Mouse (Mus musculus) kidney, postnatal 0 days (tissue): ENCODE results near the gene Pigb. TPM values are rescaled to one million over a fixed set of nuclear protein-coding genes. Genes with fewer than 3 reads are reported as not detected.

Source experiments
- ATAC-seq: fragments of 200-750 bp; cut with Nextera tagmentation; replicated peaks from 2 replicates; pipeline ENCODE4 v1.8.0; 2017; ENCODE audit warnings: low read depth, moderate number of reproducible peaks, moderate TSS enrichment, moderate library complexity; ENCODE audit not compliant: low FRiP score
- DNase-seq: peaks from one replicate; pipeline ENCODE4 v3.0.0-alpha.2; 2016; ENCODE audit warnings: low spot score
- H3K27ac ChIP-seq: fragments of 300-500 bp; sonication (generic); 2 replicates; pipeline ENCODE4 v1.5.1; 2014; ENCODE audit warnings: mild to moderate bottlenecking
- H3K27me3 ChIP-seq: fragments of 300-500 bp; sonication (generic); 2 replicates; pipeline ENCODE4 v1.6.1; 2014; ENCODE audit warnings: low read length, mixed read lengths; ENCODE audit not compliant: insufficient read depth
- H3K36me3 ChIP-seq: fragments of 300-500 bp; sonication (generic); 2 replicates; pipeline ENCODE4 v1.6.1; 2014; ENCODE audit warnings: low read length, mixed read lengths; ENCODE audit not compliant: insufficient read depth
- H3K4me1 ChIP-seq: fragments of 300-500 bp; sonication (generic); replicated peaks from 2 replicates; pipeline ENCODE4 v1.6.1; 2014; ENCODE audit warnings: antibody characterized with exemption, low read length, mixed read lengths; ENCODE audit not compliant: insufficient read depth
- H3K4me2 ChIP-seq: fragments of 300-500 bp; sonication (generic); 2 replicates; pipeline ENCODE4 v1.6.1; 2014; ENCODE audit warnings: mild to moderate bottlenecking, low read length, moderate library complexity, mixed read lengths
- H3K4me3 ChIP-seq: fragments of 300-500 bp; sonication (generic); replicated peaks from 2 replicates; pipeline ENCODE4 v1.5.1; 2014; ENCODE audit warnings: low read depth, low read length
- H3K9ac ChIP-seq: fragments of 300-500 bp; sonication (generic); 2 replicates; pipeline ENCODE4 v1.6.1; 2014; ENCODE audit warnings: low read depth, low read length
- H3K9me3 ChIP-seq: fragments of 300-500 bp; sonication (generic); replicated peaks from 2 replicates; pipeline ENCODE4 v1.6.1; 2016; ENCODE audit warnings: low read length, inconsistent platforms, mixed read lengths
- CTCF ChIP-seq: IDR thresholded peaks from 2 replicates; pipeline ENCODE4 v1.5.1; 2016; ENCODE audit warnings: antibody characterized with exemption, low read depth, mild to moderate bottlenecking, moderate library complexity
- WGBS: fragments of 180-500 bp; shearing (Covaris S2); extraction: QIAGEN DNeasy Blood & Tissue Kit; methylation state at CpG from one replicate; pipeline ENCODE4 v1.1.7; 2014; 5-methylcytosine and 5-hydroxymethylcytosine counted together
- polyA plus RNA-seq: library from polyadenylated mRNA; unstranded; fragments of >200 nt; fragmentation: Nextera tagmentation; extraction: Ambion mirVana; gene quantifications from 2 replicates; pipeline ENCODE4 v1.2.1, GENCODE M21; 2015

Pigb gene
- polyA plus RNA-seq, 1 experiment from 2014 or later: 10.8 TPM

DNA sequence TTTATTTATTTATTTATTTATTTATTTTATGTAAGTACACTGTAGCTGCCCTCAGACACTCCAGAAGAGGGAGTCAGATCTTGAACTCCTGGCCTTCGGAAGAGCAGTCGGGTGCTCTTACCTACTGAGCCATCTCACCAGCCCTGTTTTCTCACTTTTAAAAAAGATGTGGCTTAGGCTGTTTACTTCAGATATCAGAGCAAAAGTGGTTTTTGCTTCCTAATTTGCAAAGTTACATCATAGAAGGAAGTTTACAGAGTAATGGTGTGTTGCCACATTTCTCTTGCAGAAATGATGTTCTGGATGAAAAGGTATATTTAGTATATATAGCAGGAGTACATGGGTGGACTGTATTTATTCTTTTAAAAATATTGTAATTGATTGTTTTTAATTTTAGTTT, 48.8 kb downstream of the Pigb start:
- Histone ChIP-seq H3K9ac (no peak overlapping the region), H3K4me2 (no peak overlapping the region), H3K27me3 (no peaks in the 10 kb centered on the region), H3K27ac (no peak overlapping the region), H3K36me3 (no peaks in the 10 kb centered on the region), H3K9me3 (no peaks in the 10 kb centered on the region), H3K4me3 (no peak overlapping the region), H3K4me1 (peaks cover under 1% of the 10 kb centered on the region; the same call in 1 of the 2 replicates)
- DNase-seq (no peak), ATAC-seq (no peak)
- 90% methylated on average over 2 of the region's 2 CpGs for WGBS
- no peak for TF ChIP-seq CTCF

DNA sequence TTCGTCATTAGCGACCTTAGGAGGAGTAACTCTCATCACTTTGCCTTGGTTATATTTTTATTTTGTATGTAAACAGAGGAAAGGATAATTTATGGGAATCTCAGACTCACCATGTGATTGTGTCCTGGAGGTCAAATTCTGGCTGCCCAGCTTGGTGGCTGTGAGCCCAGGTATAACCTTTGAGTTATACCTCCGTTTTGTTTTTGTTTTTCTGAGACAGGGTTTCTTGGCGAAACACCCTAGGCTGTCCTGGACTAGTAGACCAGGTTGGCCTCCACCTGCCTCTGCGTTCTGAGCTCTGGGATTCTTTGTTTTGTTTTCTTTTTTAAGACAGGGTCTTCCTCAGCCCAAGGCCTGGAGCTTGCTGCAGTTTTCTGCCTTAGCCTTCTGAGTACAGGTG, 51.5 kb downstream of the Pigb start:
- no peak for DNase-seq
- Histone ChIP-seq H3K27ac (no peak overlapping the region), H3K36me3 (no peaks in the 10 kb centered on the region), H3K27me3 (no peaks in the 10 kb centered on the region), H3K4me1 (peaks cover 13% of the 10 kb centered on the region), H3K4me3 (no peak overlapping the region), H3K4me2 (no peak overlapping the region), H3K9me3 (no peaks in the 10 kb centered on the region), H3K9ac (no peak overlapping the region)
- 72% methylated on average over 5 of the region's 5 CpGs for WGBS
- no peak for ATAC-seq
- no peak for TF ChIP-seq CTCF

DNA sequence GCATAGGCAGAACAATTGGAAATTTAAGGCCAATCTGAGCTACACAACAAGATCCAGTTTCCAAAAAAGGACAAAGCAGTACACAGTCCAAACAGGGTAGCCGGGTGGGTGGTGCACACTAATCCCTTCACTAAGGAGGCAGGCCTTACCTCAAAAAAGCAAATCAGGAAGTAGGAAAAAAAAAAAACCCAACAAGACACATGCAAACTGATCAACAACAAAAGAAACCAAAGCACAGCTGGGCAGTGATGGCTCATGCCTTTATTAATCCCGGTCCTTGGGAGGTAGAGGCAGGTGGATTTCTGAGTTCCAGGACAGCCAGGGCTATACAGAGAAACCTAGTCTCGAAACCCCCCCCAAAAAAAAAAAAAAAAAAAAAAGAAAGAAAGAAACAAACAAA, 52.5 kb downstream of the Pigb start:
- Histone ChIP-seq H3K4me2 (no peak overlapping the region), H3K9me3 (no peaks in the 10 kb centered on the region), H3K9ac (no peak overlapping the region), H3K4me3 (no peak overlapping the region), H3K27me3 (no peaks in the 10 kb centered on the region), H3K4me1 (peaks cover 13% of the 10 kb centered on the region), H3K36me3 (no peaks in the 10 kb centered on the region), H3K27ac (no peak overlapping the region)
- ATAC-seq (no peak), DNase-seq (no peak)
- WGBS: 65% methylated on average over 3 of the region's 3 CpGs
- TF ChIP-seq CTCF: no peak

DNA sequence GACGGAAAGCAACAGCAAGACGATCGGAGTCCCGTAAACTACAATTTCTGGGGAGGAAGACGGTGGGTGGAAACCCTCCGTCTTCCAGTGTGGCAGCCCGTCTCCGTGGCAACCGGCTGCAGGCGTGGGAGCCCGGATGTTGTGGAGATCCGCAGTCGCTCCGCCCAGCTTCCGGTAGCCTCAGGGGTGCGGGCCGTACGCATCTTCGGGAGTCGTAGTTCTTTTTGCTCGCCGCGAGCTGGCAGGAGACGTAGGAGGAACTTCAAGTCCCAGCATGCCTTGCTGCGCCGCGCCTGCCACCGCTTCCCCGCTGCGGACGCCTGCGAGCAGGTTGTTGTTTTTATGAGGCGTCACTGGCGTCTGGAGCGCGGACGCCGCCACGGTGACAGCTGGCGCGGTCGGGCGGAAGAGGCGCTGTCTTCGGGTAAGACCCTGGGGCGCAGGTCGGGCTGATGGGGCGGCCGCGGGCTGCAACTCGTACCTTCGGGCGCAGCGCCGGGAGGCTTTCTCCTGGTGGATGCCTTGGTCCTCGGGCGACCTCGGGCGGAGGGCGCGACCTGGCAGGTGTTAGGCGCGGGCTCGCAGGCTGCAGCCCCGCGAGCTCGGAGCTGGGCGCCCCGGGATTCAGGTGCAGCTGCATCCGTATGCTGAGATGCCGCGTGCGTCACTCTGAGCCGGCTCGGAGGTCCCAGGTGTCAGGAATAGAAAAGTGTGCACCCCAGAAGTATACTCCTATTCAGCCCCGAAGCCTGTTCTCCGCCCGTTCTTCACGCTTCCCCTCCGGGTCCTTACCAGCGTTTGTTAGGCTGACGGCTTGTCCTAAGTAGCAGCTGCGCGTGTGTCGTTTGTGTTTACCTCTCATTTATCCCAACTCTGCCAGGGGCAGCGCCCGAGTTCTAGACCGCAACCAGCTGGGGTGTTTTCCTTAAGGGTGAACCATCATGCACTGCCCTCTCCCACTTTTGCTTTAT, 54.6 kb downstream of the Pigb start, which contains the start of the genes Ccpg1os and Ccpg1:
Gene Ccpg1os (minus strand): TSS at position 133 of the 971 bp plus-strand sequence.
Gene Ccpg1 (plus strand): TSS at position 180 of the 971 bp plus-strand sequence.
- Histone ChIP-seq H3K27me3 (no peaks in the 10 kb centered on the region), H3K36me3 (no peaks in the 10 kb centered on the region), H3K27ac (peak within 1 kb of the TSS; percentile 60; the same call in 1 of the 2 replicates), H3K4me1 (peaks cover 13% of the 10 kb centered on the region), H3K9me3 (no peaks in the 10 kb centered on the region), H3K4me2 (peak within 1 kb of the TSS; percentile 89), H3K4me3 (peak within 1 kb of the TSS; percentile 89), H3K9ac (peak within 1 kb of the TSS; percentile 82)
- peak; percentile 98 for DNase-seq
- WGBS: under 1% methylated on average over 88 of the region's 88 CpGs
- peak; percentile 98 for ATAC-seq
- TF ChIP-seq CTCF: no peak

DNA sequence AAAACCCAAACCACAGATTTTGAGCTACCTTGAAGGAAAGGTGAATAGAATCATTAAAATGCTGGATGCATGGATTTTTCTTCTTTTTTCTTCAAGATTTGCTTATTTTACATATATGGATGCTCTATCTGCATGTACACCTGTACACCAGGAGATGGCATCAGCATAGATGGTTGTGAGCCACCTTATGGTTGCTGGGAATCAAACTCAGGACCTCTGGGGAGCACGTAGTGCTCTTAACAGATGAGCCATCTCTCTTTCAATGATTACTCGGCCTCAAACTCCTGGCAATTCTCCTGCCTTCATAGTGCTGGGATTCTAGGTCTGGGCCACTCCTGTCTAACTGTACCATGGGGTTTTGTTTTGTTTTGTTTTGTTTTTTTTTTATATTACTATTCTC, 57.1 kb downstream of the Pigb start:
- DNase-seq: no peak
- Histone ChIP-seq H3K4me3 (no peak overlapping the region), H3K4me1 (peaks cover 13% of the 10 kb centered on the region), H3K9me3 (no peaks in the 10 kb centered on the region), H3K27ac (no peak overlapping the region), H3K36me3 (no peaks in the 10 kb centered on the region), H3K9ac (no peak overlapping the region), H3K27me3 (no peaks in the 10 kb centered on the region), H3K4me2 (no peak overlapping the region)
- WGBS: 75% methylated on average over 2 of the region's 2 CpGs
- no peak for ATAC-seq
- TF ChIP-seq CTCF: peak; percentile 34; the same call in 1 of the 2 replicates

DNA sequence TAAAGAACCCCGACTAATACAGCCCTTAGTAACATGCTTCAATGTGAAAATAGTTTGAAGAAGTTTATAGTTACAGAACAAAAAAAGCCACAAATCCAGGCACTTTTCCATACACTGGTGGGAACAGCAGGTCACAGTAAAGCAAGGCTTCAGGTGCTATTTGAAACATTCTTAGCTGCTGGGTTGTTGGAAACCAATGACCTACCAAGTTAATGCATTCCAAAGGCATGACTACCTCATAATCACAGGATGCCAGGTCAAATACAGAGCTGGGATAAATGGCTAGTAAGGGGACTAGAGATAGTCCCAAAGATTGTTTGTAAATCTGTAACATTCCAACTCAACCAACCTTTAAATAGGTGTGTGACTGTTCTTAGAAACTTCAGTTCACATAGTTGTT, 64.9 kb downstream of the Pigb start:
- TF ChIP-seq CTCF: no peak

More for the DNA sequence above, 64.9 kb downstream of the Pigb start:
- no peak overlapping the region for H3K9ac ChIP-seq
- H3K4me2 ChIP-seq: no peak overlapping the region
- no peaks in the 10 kb centered on the region for H3K4me1 ChIP-seq
- no peak overlapping the region for H3K27ac ChIP-seq
- DNase-seq (no peak), ATAC-seq (no peak)
- H3K4me3 ChIP-seq: no peak overlapping the region
- H3K36me3 ChIP-seq: no peaks in the 10 kb centered on the region
- no peaks in the 10 kb centered on the region for H3K27me3 ChIP-seq
- WGBS: 90% methylated on average over 1 of the region's 1 CpGs
- no peaks in the 10 kb centered on the region for H3K9me3 ChIP-seq
